Mouse (Mus musculus) T-helper 1 cell (primary cell): ENCODE measurements at regions not wholly inside any gene's neighbourhood (a gene's known extent, or its start where the extent isn't known, plus 50 kb on each side); places are given as distances from the start of the nearest gene placed in this dataset.

Source experiments
- in situ Hi-C: fragments of 300-600 bp; cut with MboI, MseI; formaldehyde crosslinking; loops from one replicate; pipeline ENCODE4 v1.15.1; 2025; ENCODE audit warnings: high pct_unique_total_duplicates

- in situ Hi-C loops = no loop called here
Measured at GRCm38 (mm10) chr3:141279041-141279554, 66.9 kb upstream of the Pdha2 start.

GRCm38 (mm10) chr3:141293802-141294201, 81.6 kb upstream of the Pdha2 start:
- in situ Hi-C loops = no loop called here

- in situ Hi-C loops = no loop called here
Measured at GRCm38 (mm10) chr3:141296897-141297296, 84.7 kb upstream of the Pdha2 start.

GRCm38 (mm10) chr3:141299749-141300148, 87.6 kb upstream of the Pdha2 start:
- in situ Hi-C loops = no loop called here

GRCm38 (mm10) chr3:141333517-141334113, 121.5 kb upstream of the Pdha2 start:
- in situ Hi-C loops = no loop called here

- in situ Hi-C loops = no loop called here
Measured at GRCm38 (mm10) chr3:141338224-141338982, 126.2 kb upstream of the Pdha2 start.

GRCm38 (mm10) chr3:141353961-141354360, 111.1 kb upstream of the Unc5c start:
- in situ Hi-C loops = loop anchor here (10.0 kb wide), 1 partner anchor 1859 kb away; no protein-coding TSS in a partner anchor

GRCm38 (mm10) chr3:141393005-141393404, 72.0 kb upstream of the Unc5c start:
- in situ Hi-C loops = no loop called here

- in situ Hi-C loops = no loop called here
Measured at GRCm38 (mm10) chr3:141398214-141398613, 66.8 kb upstream of the Unc5c start.
